Mouse (Mus musculus): Measurements from ENCODE around the gene Grk4. TPM values are rescaled to one million over a fixed set of nuclear protein-coding genes. Genes with fewer than 3 reads are reported as not detected.
A peak's percentile ranks its signal among the peaks of the same experiment; 100 is the strongest.

Grk4 gene
- polyA plus RNA-seq, 1 experiment from 2014 or later = 0.93 TPM

GRCm38 (mm10) chr5:34760850-34761508 lies 100.8 kb downstream of the Grk4 start:
- Histone ChIP-seq H3K9ac (ENCODE audit: low read depth, low read length) (peak overlapping the region; percentile 98), H3K27me3 (replicated peaks; ENCODE audit: control insufficient read depth, insufficient read depth, low read length) (no peaks in the 10 kb centered on the region), H3K9me3 (ENCODE audit: control insufficient read depth, low read length) (no peaks in the 10 kb centered on the region), H3K27ac (ENCODE audit: low read length) (peak overlapping the region; percentile 90), H3K4me2 (ENCODE audit: low read depth, low read length) (peak overlapping the region; percentile 86), H3K36me3 (ENCODE audit: control insufficient read depth, insufficient read depth, low read length) (no peaks in the 10 kb centered on the region), H3K4me1 (ENCODE audit: control insufficient read depth, insufficient read depth, low read length) (0 out of 2 replicates have a peak, but pooled peaks cover 3% of the 10 kb centered on the region), H3K4me3 (ENCODE audit: low read length) (peak overlapping the region; percentile 100)
- WGBS = under 1% methylated on average over 19 of the region's 19 CpGs
- ATAC-seq = peak; percentile 37

GRCm38 (mm10) chr5:34761509-34761908 lies 101.3 kb downstream of the Grk4 start, which contains the start of gene Htt:
Gene Htt (plus strand): TSS chr5:34761740.
- H3K4me2 ChIP-seq (ENCODE audit: low read depth, low read length) = peak within 1 kb of the TSS; percentile 86
- H3K9me3 ChIP-seq (ENCODE audit: control insufficient read depth, low read length) = no peaks in the 10 kb centered on the region
- H3K4me3 ChIP-seq (ENCODE audit: low read length) = peak within 1 kb of the TSS; percentile 100
- 0 out of 2 replicates have a peak, but pooled peaks cover 3% of the 10 kb centered on the region for H3K4me1 ChIP-seq (ENCODE audit: control insufficient read depth, insufficient read depth, low read length)
- H3K9ac ChIP-seq (ENCODE audit: low read depth, low read length) = peak within 1 kb of the TSS; percentile 98
- no peaks in the 10 kb centered on the region for H3K36me3 ChIP-seq (ENCODE audit: control insufficient read depth, insufficient read depth, low read length)
- under 1% methylated on average over 35 of the region's 35 CpGs for WGBS
- H3K27me3 ChIP-seq (replicated peaks; ENCODE audit: control insufficient read depth, insufficient read depth, low read length) = no peaks in the 10 kb centered on the region
- peak within 1 kb of the TSS; percentile 90 for H3K27ac ChIP-seq (ENCODE audit: low read length)
- ATAC-seq = peak; percentile 99

- Histone ChIP-seq H3K27ac (ENCODE audit: low read length) (peak overlapping the region; percentile 90), H3K4me3 (ENCODE audit: low read length) (peak overlapping the region; percentile 100), H3K9ac (ENCODE audit: low read depth, low read length) (peak overlapping the region; percentile 98), H3K9me3 (ENCODE audit: control insufficient read depth, low read length) (no peaks in the 10 kb centered on the region), H3K4me1 (ENCODE audit: control insufficient read depth, insufficient read depth, low read length) (0 out of 2 replicates have a peak, but pooled peaks cover 3% of the 10 kb centered on the region), H3K4me2 (ENCODE audit: low read depth, low read length) (peak overlapping the region; percentile 63), H3K27me3 (replicated peaks; ENCODE audit: control insufficient read depth, insufficient read depth, low read length) (no peaks in the 10 kb centered on the region), H3K36me3 (ENCODE audit: control insufficient read depth, insufficient read depth, low read length) (no peaks in the 10 kb centered on the region)
- under 1% methylated on average over 50 of the region's 54 CpGs for WGBS
- ATAC-seq = peak; percentile 70
Measured at GRCm38 (mm10) chr5:34761934-34762611, 101.9 kb downstream of the Grk4 start.

- Histone ChIP-seq H3K27ac (ENCODE audit: low read length) (no peak overlapping the region), H3K36me3 (ENCODE audit: control insufficient read depth, insufficient read depth, low read length) (no peaks in the 10 kb centered on the region), H3K9ac (ENCODE audit: low read depth, low read length) (no peak overlapping the region), H3K27me3 (replicated peaks; ENCODE audit: control insufficient read depth, insufficient read depth, low read length) (no peaks in the 10 kb centered on the region), H3K4me2 (ENCODE audit: low read depth, low read length) (no peak overlapping the region), H3K4me3 (ENCODE audit: low read length) (no peak overlapping the region), H3K9me3 (ENCODE audit: control insufficient read depth, low read length) (no peaks in the 10 kb centered on the region), H3K4me1 (ENCODE audit: control insufficient read depth, insufficient read depth, low read length) (no peaks in the 10 kb centered on the region)
- ATAC-seq = no peak
- WGBS = 84% methylated on average over 3 of the region's 3 CpGs
Measured at GRCm38 (mm10) chr5:34771818-34772217, 111.6 kb downstream of the Grk4 start.

- H3K9ac ChIP-seq (ENCODE audit: low read depth, low read length) = no peak overlapping the region
- H3K4me3 ChIP-seq (ENCODE audit: low read length) = no peak overlapping the region
- no peaks in the 10 kb centered on the region for H3K9me3 ChIP-seq (ENCODE audit: control insufficient read depth, low read length)
- no peak overlapping the region for H3K4me2 ChIP-seq (ENCODE audit: low read depth, low read length)
- 82% methylated on average over 4 of the region's 4 CpGs for WGBS
- no peaks in the 10 kb centered on the region for H3K27me3 ChIP-seq (replicated peaks; ENCODE audit: control insufficient read depth, insufficient read depth, low read length)
- no peak overlapping the region for H3K27ac ChIP-seq (ENCODE audit: low read length)
- no peak for ATAC-seq
- no peaks in the 10 kb centered on the region for H3K4me1 ChIP-seq (ENCODE audit: control insufficient read depth, insufficient read depth, low read length)
- H3K36me3 ChIP-seq (ENCODE audit: control insufficient read depth, insufficient read depth, low read length) = no peaks in the 10 kb centered on the region
Measured at GRCm38 (mm10) chr5:34772696-34773245, 112.6 kb downstream of the Grk4 start.

GRCm38 (mm10) chr5:34773392-34773791 lies 113.2 kb downstream of the Grk4 start:
- Histone ChIP-seq H3K9me3 (ENCODE audit: control insufficient read depth, low read length) (no peaks in the 10 kb centered on the region), H3K27ac (ENCODE audit: low read length) (no peak overlapping the region), H3K27me3 (replicated peaks; ENCODE audit: control insufficient read depth, insufficient read depth, low read length) (no peaks in the 10 kb centered on the region), H3K36me3 (ENCODE audit: control insufficient read depth, insufficient read depth, low read length) (no peaks in the 10 kb centered on the region), H3K9ac (ENCODE audit: low read depth, low read length) (no peak overlapping the region), H3K4me2 (ENCODE audit: low read depth, low read length) (no peak overlapping the region), H3K4me1 (ENCODE audit: control insufficient read depth, insufficient read depth, low read length) (no peaks in the 10 kb centered on the region), H3K4me3 (ENCODE audit: low read length) (no peak overlapping the region)
- ATAC-seq = no peak
- 92% methylated on average over 2 of the region's 2 CpGs for WGBS

- no peaks in the 10 kb centered on the region for H3K36me3 ChIP-seq (ENCODE audit: control insufficient read depth, insufficient read depth, low read length)
- H3K4me3 ChIP-seq (ENCODE audit: low read length) = no peak overlapping the region
- ATAC-seq = no peak
- no peaks in the 10 kb centered on the region for H3K9me3 ChIP-seq (ENCODE audit: control insufficient read depth, low read length)
- H3K4me2 ChIP-seq (ENCODE audit: low read depth, low read length) = no peak overlapping the region
- no peak overlapping the region for H3K9ac ChIP-seq (ENCODE audit: low read depth, low read length)
- no peaks in the 10 kb centered on the region for H3K27me3 ChIP-seq (replicated peaks; ENCODE audit: control insufficient read depth, insufficient read depth, low read length)
- H3K27ac ChIP-seq (ENCODE audit: low read length) = no peak overlapping the region
- WGBS = 93% methylated on average over 3 of the region's 3 CpGs
- H3K4me1 ChIP-seq (ENCODE audit: control insufficient read depth, insufficient read depth, low read length) = no peaks in the 10 kb centered on the region
Measured at GRCm38 (mm10) chr5:34785027-34785426, 124.8 kb downstream of the Grk4 start.

- H3K27ac ChIP-seq (ENCODE audit: low read length) = no peak overlapping the region
- no peaks in the 10 kb centered on the region for H3K36me3 ChIP-seq (ENCODE audit: control insufficient read depth, insufficient read depth, low read length)
- no peak overlapping the region for H3K9ac ChIP-seq (ENCODE audit: low read depth, low read length)
- H3K9me3 ChIP-seq (ENCODE audit: control insufficient read depth, low read length) = no peaks in the 10 kb centered on the region
- no peak for ATAC-seq
- H3K4me3 ChIP-seq (ENCODE audit: low read length) = no peak overlapping the region
- 88% methylated on average over 2 of the region's 2 CpGs for WGBS
- no peak overlapping the region for H3K4me2 ChIP-seq (ENCODE audit: low read depth, low read length)
- H3K4me1 ChIP-seq (ENCODE audit: control insufficient read depth, insufficient read depth, low read length) = no peaks in the 10 kb centered on the region
- no peaks in the 10 kb centered on the region for H3K27me3 ChIP-seq (replicated peaks; ENCODE audit: control insufficient read depth, insufficient read depth, low read length)
Measured at GRCm38 (mm10) chr5:34791141-34791540, 131.0 kb downstream of the Grk4 start.

- H3K4me1 ChIP-seq (ENCODE audit: control insufficient read depth, insufficient read depth, low read length) = no peaks in the 10 kb centered on the region
- no peak for ATAC-seq
- no peaks in the 10 kb centered on the region for H3K27me3 ChIP-seq (replicated peaks; ENCODE audit: control insufficient read depth, insufficient read depth, low read length)
- 90% methylated on average over 5 of the region's 5 CpGs for WGBS
- no peak overlapping the region for H3K9ac ChIP-seq (ENCODE audit: low read depth, low read length)
- H3K4me2 ChIP-seq (ENCODE audit: low read depth, low read length) = no peak overlapping the region
- H3K27ac ChIP-seq (ENCODE audit: low read length) = no peak overlapping the region
- H3K4me3 ChIP-seq (ENCODE audit: low read length) = no peak overlapping the region
- H3K9me3 ChIP-seq (ENCODE audit: control insufficient read depth, low read length) = no peaks in the 10 kb centered on the region
- H3K36me3 ChIP-seq (ENCODE audit: control insufficient read depth, insufficient read depth, low read length) = peaks cover 8% of the 10 kb centered on the region
Measured at GRCm38 (mm10) chr5:34800292-34800953, 140.2 kb downstream of the Grk4 start.

Measured in intestine, embryonic 16.5 days (tissue).